ENCODE assay signal across 9 mouse cellular contexts in genomic region chr2:30128789-30129188, GRCm38 (mm10). TPM values are rescaled to one million over a fixed set of nuclear protein-coding genes. Genes with fewer than 3 reads are reported as not detected.
DNase-seq lines count a peak whose midpoint lies in the region; ATAC-seq and TF ChIP-seq lines count a peak whose summit lies in the region.
"Had no signal": no experiment of that assay in that cellular context is flagged by ENCODE, and none has a peak within 500 bp of the region (broad histone marks: within the 10 kb centered on the region; RNA-seq: fewer than 3 reads in every experiment).

No protein-coding gene starts in this region.

- WGBS in kidney, postnatal 0 days = 22% methylated on average over 2 of the region's 2 CpGs

- TF ChIP-seq CTCF in layer of hippocampus, adult 2 months (conservative IDR thresholded peaks at IDR 0.05) = peak; percentile 87
- peak; percentile 89 for TF ChIP-seq CTCF in kidney, postnatal 0 days (IDR thresholded peaks at IDR 0.05; ENCODE audit: low read depth)

- ATAC-seq in kidney, postnatal 0 days (replicated peaks; ENCODE audit: low FRiP score, low read depth) = no peak

- DNase-seq in adrenal gland, postnatal 14 days = peak; percentile 49
- no peak for DNase-seq in adrenal gland, postnatal 10 days
- DNase-seq in layer of hippocampus, adult 2 months (ENCODE audit: low spot score in 2 of 2) = peak; percentile 31 to 55
- DNase-seq in layer of hippocampus, postnatal 10 days (ENCODE audit: low spot score in 2 of 2) = no peak
- DNase-seq in ES-CJ7 (ENCODE audit: low read depth, low spot score) = peak; percentile 66
- peak; percentile 81 for DNase-seq in kidney, postnatal 0 days (ENCODE audit: low spot score)
- DNase-seq in right cerebral cortex, postnatal 25 days = no peak
- no peak for DNase-seq in spleen, postnatal 14 days (ENCODE audit: low spot score in 2 of 2)

- H3K9ac ChIP-seq in kidney, postnatal 0 days (ENCODE audit: low read depth, low read length) = no peak overlapping the region

- H3K4me3 ChIP-seq in layer of hippocampus, adult 2 months = no peak overlapping the region
- H3K4me3 ChIP-seq in kidney, postnatal 0 days (replicated peaks; ENCODE audit: low read depth, low read length) = no peak overlapping the region

- H3K9me3 ChIP-seq in kidney, postnatal 0 days (replicated peaks; ENCODE audit: low read length) = no peaks in the 10 kb centered on the region

- no peaks in the 10 kb centered on the region for H3K36me3 ChIP-seq in kidney, postnatal 0 days (ENCODE audit: insufficient read depth, low read length)

- H3K4me1 ChIP-seq in kidney, postnatal 0 days (replicated peaks; ENCODE audit: insufficient read depth, low read length) = 0 out of 2 replicates have a peak, but pooled peaks cover 9% of the 10 kb centered on the region

- no peak overlapping the region for H3K4me2 ChIP-seq in kidney, postnatal 0 days (ENCODE audit: low read length)

- no peaks in the 10 kb centered on the region for H3K27me3 ChIP-seq in kidney, postnatal 0 days (ENCODE audit: insufficient read depth, low read length)

- H3K27ac ChIP-seq in layer of hippocampus, adult 2 months = no peak overlapping the region
- H3K27ac ChIP-seq in kidney, postnatal 0 days = no peak overlapping the region
- H3K27ac ChIP-seq: macrophage had no signal

RNA-seq across cellular contexts. Expression of gene Zer1, which starts 4.4 kb away (rescaled TPM):
- total RNA-seq in adrenal gland, postnatal 14 days (2021) = 32.4 and 40.5 TPM in 2 replicates
- 10 to 100 TPM; 29.9 to 45.4 TPM for total RNA-seq in adrenal gland, postnatal 10 days (2021)
- 100 to 1,000 TPM; 197 to 199 TPM for total RNA-seq in layer of hippocampus, adult 2 months (2021)
- total RNA-seq in layer of hippocampus, postnatal 10 days (2021) = 100 to 1,000 TPM; 121 to 126 TPM
- polyA plus RNA-seq in kidney, postnatal 0 days (2015; fragmentation: Nextera tagmentation; extraction: Ambion mirVana) = 4.4 and 4.9 TPM in 2 replicates

RNA-seq across cellular contexts. Expression of gene Tbc1d13, which starts 4.8 kb away (rescaled TPM):
- 47.1 and 52.7 TPM in 2 replicates for total RNA-seq in adrenal gland, postnatal 14 days (2021)
- total RNA-seq in adrenal gland, postnatal 10 days (2021) = 10 to 100 TPM; 47.2 to 64.0 TPM
- 10 to 100 TPM; 54.7 to 55.7 TPM for total RNA-seq in layer of hippocampus, adult 2 months (2021)
- total RNA-seq in layer of hippocampus, postnatal 10 days (2021) = 10 to 100 TPM; 72.6 to 73.5 TPM
- 6.4 and 6.6 TPM in 2 replicates for polyA plus RNA-seq in kidney, postnatal 0 days (2015; fragmentation: Nextera tagmentation; extraction: Ambion mirVana)

RNA-seq across cellular contexts. Expression of gene Zdhhc12, which starts 35.3 kb away (rescaled TPM):
- 13.9 and 18.3 TPM in 2 replicates for total RNA-seq in adrenal gland, postnatal 14 days (2021)
- 10 to 100 TPM; 14.9 to 19.0 TPM for total RNA-seq in adrenal gland, postnatal 10 days (2021)
- 1 to 10 TPM; 7.6 to 9.1 TPM for total RNA-seq in layer of hippocampus, adult 2 months (2021)
- 10 to 100 TPM; 19.6 to 19.7 TPM for total RNA-seq in layer of hippocampus, postnatal 10 days (2021)
- polyA plus RNA-seq in kidney, postnatal 0 days (2015; fragmentation: Nextera tagmentation; extraction: Ambion mirVana) = 31.8 and 37.0 TPM in 2 replicates

RNA-seq across cellular contexts. Expression of gene Endog, which starts 42.5 kb away (rescaled TPM):
- 49.3 and 52.9 TPM in 2 replicates for total RNA-seq in adrenal gland, postnatal 14 days (2021)
- total RNA-seq in adrenal gland, postnatal 10 days (2021) = 10 to 100 TPM; 55.6 to 58.2 TPM
- total RNA-seq in layer of hippocampus, adult 2 months (2021) = 10 to 100 TPM; 17.6 to 24.1 TPM
- 10 to 100 TPM; 23.4 to 24.6 TPM for total RNA-seq in layer of hippocampus, postnatal 10 days (2021)
- polyA plus RNA-seq in kidney, postnatal 0 days (2015; fragmentation: Nextera tagmentation; extraction: Ambion mirVana) = 53.5 and 58.2 TPM in 2 replicates

RNA-seq across cellular contexts. Expression of gene Spout1, which starts 49.5 kb away (rescaled TPM):
- total RNA-seq in adrenal gland, postnatal 14 days (2021) = 21.8 and 22.2 TPM in 2 replicates
- total RNA-seq in adrenal gland, postnatal 10 days (2021) = 10 to 100 TPM; 18.1 TPM
- 10 to 100 TPM; 35.4 to 40.0 TPM for total RNA-seq in layer of hippocampus, adult 2 months (2021)
- total RNA-seq in layer of hippocampus, postnatal 10 days (2021) = 10 to 100 TPM; 31.2 to 35.3 TPM
- polyA plus RNA-seq in kidney, postnatal 0 days (2015; fragmentation: Nextera tagmentation; extraction: Ambion mirVana) = 41.8 and 44.7 TPM in 2 replicates

Comparison
In these comparisons a context has a peak if more than half of its experiments do, and no peak if none do; other contexts are left out.
1. DNase-seq: peak in adrenal gland, postnatal 14 days (single experiment), layer of hippocampus, adult 2 months (2 of 2), ES-CJ7 (single experiment) and kidney, postnatal 0 days (single experiment); none in adrenal gland, postnatal 10 days (single experiment), layer of hippocampus, postnatal 10 days (0 of 2), right cerebral cortex, postnatal 25 days (single experiment) and spleen, postnatal 14 days (0 of 2).